Mouse (Mus musculus): ENCODE measurements around the gene Lmln.

GRCm38 (mm10) chr16:33026357-33026756 lies 36.0 kb upstream of the Lmln start:
- no peak for TF ChIP-seq POLR2A (IDR thresholded peaks at IDR 0.05; ENCODE audit: borderline replicate concordance, control insufficient read depth, low read depth, low read length)
- no peak for TF ChIP-seq CTCF (IDR thresholded peaks at IDR 0.05; ENCODE audit: control insufficient read depth, insufficient read depth, low read length)

Measured in bone marrow, adult 2 months (tissue).